Mouse (Mus musculus) E14TG2a.4 (cell line): ENCODE measurements around the gene Sec1.

Experiments used
- CTCF ChIP-seq: conservative IDR thresholded peaks from 2 replicates; pipeline ENCODE4 v1.5.1; 2014; ENCODE audit warnings: low read length
- NANOG ChIP-seq: IDR thresholded peaks from 2 replicates; pipeline ENCODE4 v1.6.1; 2014; ENCODE audit warnings: borderline replicate concordance, low read length, mixed read lengths
- POU5F1 ChIP-seq: IDR thresholded peaks from 2 replicates; pipeline ENCODE4 v1.6.1; 2014; ENCODE audit warnings: low read length, borderline replicate concordance

DNA sequence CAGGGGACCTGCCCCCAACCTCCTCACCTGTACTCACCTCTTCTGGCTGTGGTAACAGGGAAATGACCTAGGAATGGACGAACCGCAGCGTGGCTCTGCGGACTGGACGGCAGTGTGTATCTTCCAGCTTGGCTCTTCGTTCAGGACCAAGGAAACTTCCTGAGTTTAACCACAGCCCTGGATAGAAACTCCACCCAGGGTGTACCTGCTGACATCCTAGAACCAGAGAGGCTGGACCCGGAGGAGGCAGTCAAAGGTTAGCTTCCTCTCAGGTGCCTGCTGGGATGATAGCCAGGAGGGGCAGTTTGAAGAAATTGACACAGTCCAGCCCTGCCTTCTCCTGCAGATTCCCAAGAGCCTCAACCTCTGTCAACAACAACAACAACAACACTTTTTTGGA, 28.0 kb downstream of the Sec1 start, which contains the start of gene Fut2:
- TF ChIP-seq CTCF, result no peak
- TF ChIP-seq NANOG, result no peak
- TF ChIP-seq POU5F1, result no peak
